Mouse (Mus musculus) ES-E14 (cell line): ENCODE results near the gene Sim2.

ENCODE experiments used
- CHD2 ChIP-seq: IDR thresholded peaks from 2 replicates; pipeline ENCODE4 v1.6.1; 2014; ENCODE audit warnings: mild to moderate bottlenecking, low read depth, low read length, inconsistent platforms
- HCFC1 ChIP-seq: IDR thresholded peaks from 2 replicates; pipeline ENCODE4 v1.6.1; 2012; ENCODE audit warnings: low read length, inconsistent platforms, borderline replicate concordance; ENCODE audit not compliant: insufficient read depth
- MAFK ChIP-seq: IDR thresholded peaks from 2 replicates; pipeline ENCODE4 v1.6.1; 2014; ENCODE audit warnings: mild to moderate bottlenecking, low read depth, low read length, inconsistent platforms; ENCODE audit not compliant: insufficient read depth

DNA sequence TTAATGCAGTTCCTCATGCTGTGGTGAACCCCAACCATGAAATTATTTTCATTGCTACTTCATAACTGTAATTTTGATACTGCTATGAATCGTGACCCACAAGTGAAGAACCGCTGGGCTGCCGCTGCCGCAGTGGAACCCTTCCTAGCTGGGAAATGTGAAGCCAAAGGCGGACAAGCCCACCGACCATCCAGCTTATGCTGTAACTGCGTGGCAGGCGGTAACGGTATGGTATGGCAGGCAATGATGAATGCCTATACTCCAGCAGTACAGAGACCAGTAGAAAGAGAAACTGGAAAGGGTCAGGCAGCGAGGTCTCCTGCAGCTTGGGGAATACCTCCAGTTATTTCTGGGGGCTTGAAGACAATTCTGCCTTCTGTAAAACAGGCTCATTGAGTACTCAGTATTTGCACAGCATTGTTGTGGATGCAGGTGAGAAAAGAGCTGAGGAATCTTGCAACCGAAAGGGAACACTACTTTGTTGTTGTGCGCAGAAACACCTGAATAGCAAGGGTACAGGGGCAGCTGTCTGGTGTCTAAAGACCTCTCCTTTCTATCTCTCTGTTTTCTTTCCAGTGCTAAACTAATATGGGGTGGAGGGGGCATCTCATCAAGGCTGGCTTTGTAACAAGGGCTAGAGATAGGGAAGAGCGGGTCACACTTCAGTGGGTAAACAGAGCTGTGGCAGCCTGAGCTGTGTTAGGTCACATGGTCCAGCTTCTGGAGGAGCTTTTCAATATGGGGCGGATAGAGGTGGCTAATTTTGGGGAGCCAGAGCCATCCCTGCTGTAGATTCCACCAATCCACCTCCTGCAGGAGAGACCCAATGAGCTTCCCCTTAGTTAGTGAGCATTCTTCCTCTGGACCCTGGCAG is 4.3 kb downstream of the Sim2 start:
- TF ChIP-seq MAFK (no peak), HCFC1 (no peak), CHD2 (no peak)
